In genomic region chr7:36529504-36530065, GRCm38 (mm10) we compare ENCODE assay signal across 20 mouse cellular contexts.
DNase-seq lines count a peak whose midpoint lies in the region; ATAC-seq lines count a peak whose summit lies in the region.
"Had no signal": no experiment of that assay in that cellular context is flagged by ENCODE, and none has a peak within 500 bp of the region (broad histone marks: within the 10 kb centered on the region; RNA-seq: fewer than 3 reads in every experiment).

No protein-coding gene starts in this region.

- no peak for ATAC-seq in midbrain, embryonic 14.5 days (ENCODE audit: low FRiP score, low TSS enrichment)
- no peak for ATAC-seq in embryonic facial prominence, embryonic 15.5 days (ENCODE audit: insufficient number of reproducible peaks, low FRiP score, low TSS enrichment, low read depth)
- ATAC-seq in neural tube, embryonic 15.5 days (ENCODE audit: low FRiP score) = no peak
- ATAC-seq: activated CD4-positive, CD25-positive, alpha-beta regulatory T cell, adult 4 months; liver, postnatal 0 days; Patski had no signal

- 73% methylated on average over 15 of the region's 15 CpGs for WGBS in midbrain, embryonic 14.5 days
- 88% methylated on average over 15 of the region's 15 CpGs for WGBS in midbrain, embryonic 10.5 days
- 41% methylated on average over 15 of the region's 15 CpGs for WGBS in embryonic facial prominence, embryonic 15.5 days
- WGBS in neural tube, embryonic 15.5 days = 53% methylated on average over 15 of the region's 15 CpGs

- H3K4me3 ChIP-seq in midbrain, embryonic 14.5 days (replicated peaks; ENCODE audit: low read depth, low read length) = no peak overlapping the region
- no peak overlapping the region for H3K4me3 ChIP-seq in midbrain, embryonic 10.5 days
- H3K4me3 ChIP-seq in embryonic facial prominence, embryonic 15.5 days (replicated peaks) = no peak overlapping the region
- no peak overlapping the region for H3K4me3 ChIP-seq in neural tube, embryonic 15.5 days (replicated peaks)
- H3K4me3 ChIP-seq: heart, embryonic 13.5 days; limb, embryonic 15.5 days; megakaryocyte, embryonic 14.5 days; myocyte had no signal

- no peak overlapping the region for H3K27ac ChIP-seq in midbrain, embryonic 14.5 days (replicated peaks; ENCODE audit: low read depth, low read length)
- H3K27ac ChIP-seq in midbrain, embryonic 10.5 days (replicated peaks) = no peak overlapping the region
- no peak overlapping the region for H3K27ac ChIP-seq in embryonic facial prominence, embryonic 15.5 days (replicated peaks)
- peak overlapping the region; percentile 46; the same call in 1 of the 2 replicates for H3K27ac ChIP-seq in neural tube, embryonic 15.5 days (replicated peaks)
- H3K27ac ChIP-seq: heart, embryonic 13.5 days; limb, embryonic 15.5 days had no signal

- no peak overlapping the region for H3K9ac ChIP-seq in midbrain, embryonic 14.5 days (replicated peaks; ENCODE audit: low read length)
- H3K9ac ChIP-seq in embryonic facial prominence, embryonic 15.5 days = no peak overlapping the region
- H3K9ac ChIP-seq in neural tube, embryonic 15.5 days (replicated peaks) = no peak overlapping the region
- H3K9ac ChIP-seq: heart, embryonic 13.5 days; limb, embryonic 15.5 days; liver, postnatal 0 days had no signal

- H3K4me1 ChIP-seq in midbrain, embryonic 14.5 days (ENCODE audit: control insufficient read depth, insufficient read depth, low read length) = no peaks in the 10 kb centered on the region; the same call in 1 of the 2 replicates
- peaks cover 15% of the 10 kb centered on the region for H3K4me1 ChIP-seq in midbrain, embryonic 10.5 days
- peaks cover 14% of the 10 kb centered on the region; the same call in 1 of the 2 replicates for H3K4me1 ChIP-seq in embryonic facial prominence, embryonic 15.5 days
- peaks cover 22% of the 10 kb centered on the region for H3K4me1 ChIP-seq in neural tube, embryonic 15.5 days
- H3K4me1 ChIP-seq: heart, embryonic 13.5 days; limb, embryonic 15.5 days; megakaryocyte, embryonic 14.5 days had no signal

- peak; percentile 67 for DNase-seq in heart, adult 11 months
- no peak for DNase-seq in heart, adult 18-20 months
- DNase-seq in midbrain, embryonic 14.5 days = peak; percentile 26
- DNase-seq in midbrain, embryonic 10.5 days (ENCODE audit: low spot score) = no peak
- no peak for DNase-seq in gastrocnemius, adult 8-10 months (ENCODE audit: low spot score in 2 of 2)
- DNase-seq: adrenal gland, postnatal 25 days; cerebellum, adult 9-10 months; heart, postnatal 36 days; kidney, adult 18-20 months; kidney, postnatal 14 days; liver, postnatal 0 days; lung, postnatal 14 days had no signal

- no peaks in the 10 kb centered on the region for H3K27me3 ChIP-seq in midbrain, embryonic 14.5 days (ENCODE audit: control insufficient read depth, insufficient read depth, low read length)
- H3K27me3 ChIP-seq in midbrain, embryonic 10.5 days (ENCODE audit: low read depth, poor library complexity, severe bottlenecking) = peaks cover 58% of the 10 kb centered on the region
- no peaks in the 10 kb centered on the region; the same call in 1 of the 2 replicates for H3K27me3 ChIP-seq in embryonic facial prominence, embryonic 15.5 days
- no peaks in the 10 kb centered on the region for H3K27me3 ChIP-seq in neural tube, embryonic 15.5 days (replicated peaks)
- H3K27me3 ChIP-seq: heart, embryonic 13.5 days; limb, embryonic 15.5 days; megakaryocyte, embryonic 14.5 days had no signal

- no peaks in the 10 kb centered on the region for H3K9me3 ChIP-seq in midbrain, embryonic 14.5 days (ENCODE audit: control insufficient read depth, low read length)
- H3K9me3 ChIP-seq in midbrain, embryonic 10.5 days (replicated peaks) = no peaks in the 10 kb centered on the region
- no peaks in the 10 kb centered on the region for H3K9me3 ChIP-seq in embryonic facial prominence, embryonic 15.5 days (replicated peaks)
- no peaks in the 10 kb centered on the region for H3K9me3 ChIP-seq in neural tube, embryonic 15.5 days (replicated peaks)
- H3K9me3 ChIP-seq: heart, embryonic 13.5 days; limb, embryonic 15.5 days had no signal

- no peak overlapping the region for H3K4me2 ChIP-seq in midbrain, embryonic 14.5 days (ENCODE audit: low read length)
- H3K4me2 ChIP-seq in embryonic facial prominence, embryonic 15.5 days (replicated peaks) = peak overlapping the region; percentile 29
- H3K4me2 ChIP-seq in neural tube, embryonic 15.5 days = peak overlapping the region; percentile 26
- H3K4me2 ChIP-seq: heart, embryonic 13.5 days; limb, embryonic 15.5 days had no signal

- H3K36me3 ChIP-seq in midbrain, embryonic 14.5 days (ENCODE audit: control insufficient read depth, insufficient read depth, low read length) = no peaks in the 10 kb centered on the region
- H3K36me3 ChIP-seq in midbrain, embryonic 10.5 days = no peaks in the 10 kb centered on the region
- H3K36me3 ChIP-seq in embryonic facial prominence, embryonic 15.5 days = no peaks in the 10 kb centered on the region
- H3K36me3 ChIP-seq in neural tube, embryonic 15.5 days = no peaks in the 10 kb centered on the region
- H3K36me3 ChIP-seq: heart, embryonic 13.5 days; limb, embryonic 15.5 days had no signal

Comparison
In these comparisons a context has a peak if more than half of its experiments do, and no peak if none do; other contexts are left out.
1. DNase-seq: peak in heart, adult 11 months (single experiment) and midbrain, embryonic 14.5 days (single experiment); none in heart, adult 18-20 months (0 of 2), midbrain, embryonic 10.5 days (single experiment) and gastrocnemius, adult 8-10 months (0 of 2).